Mouse (Mus musculus): ENCODE measurements around the gene Bnipl.

Gene Bnipl

DNA sequence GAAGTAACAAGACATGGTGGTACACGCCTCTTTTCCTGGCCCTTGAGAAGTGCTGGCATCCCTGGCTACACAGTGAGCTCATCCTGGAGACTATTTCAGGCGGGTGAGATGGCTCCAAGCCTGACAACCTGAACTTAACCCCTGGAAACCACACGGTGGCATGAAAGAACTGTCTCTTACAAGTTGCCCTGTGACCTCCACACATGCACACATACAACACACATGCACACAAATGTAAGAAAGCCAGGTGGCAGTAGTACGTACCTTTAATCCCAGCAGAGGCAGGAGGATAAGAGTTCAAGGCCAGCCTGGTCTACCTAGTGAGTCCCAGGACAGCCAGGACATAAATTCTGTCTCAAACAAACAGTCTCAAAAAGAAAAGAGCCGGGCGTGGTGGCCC lies 12.0 kb downstream of the Bnipl start:
- TF ChIP-seq POU5F1 (IDR thresholded peaks at IDR 0.05; ENCODE audit: borderline replicate concordance, low read length) = no peak
- 0 out of 2 replicates have a peak, but pooled peaks have one; percentile 2 for TF ChIP-seq CTCF (conservative IDR thresholded peaks at IDR 0.05; ENCODE audit: low read length)
- Histone ChIP-seq H3K4me1 (replicated peaks; ENCODE audit: low read depth, low read length) (peaks cover 80% of the 10 kb centered on the region), H3K27me3 (ENCODE audit: insufficient read depth, low read length) (peaks cover 3% of the 10 kb centered on the region; the same call in 1 of the 2 replicates), H3K4me3 (replicated peaks; ENCODE audit: low read length) (no peak overlapping the region), H3K36me3 (ENCODE audit: insufficient read depth, low read length) (peaks cover 63% of the 10 kb centered on the region), H3K9me3 (ENCODE audit: low read length) (no peaks in the 10 kb centered on the region)

DNA sequence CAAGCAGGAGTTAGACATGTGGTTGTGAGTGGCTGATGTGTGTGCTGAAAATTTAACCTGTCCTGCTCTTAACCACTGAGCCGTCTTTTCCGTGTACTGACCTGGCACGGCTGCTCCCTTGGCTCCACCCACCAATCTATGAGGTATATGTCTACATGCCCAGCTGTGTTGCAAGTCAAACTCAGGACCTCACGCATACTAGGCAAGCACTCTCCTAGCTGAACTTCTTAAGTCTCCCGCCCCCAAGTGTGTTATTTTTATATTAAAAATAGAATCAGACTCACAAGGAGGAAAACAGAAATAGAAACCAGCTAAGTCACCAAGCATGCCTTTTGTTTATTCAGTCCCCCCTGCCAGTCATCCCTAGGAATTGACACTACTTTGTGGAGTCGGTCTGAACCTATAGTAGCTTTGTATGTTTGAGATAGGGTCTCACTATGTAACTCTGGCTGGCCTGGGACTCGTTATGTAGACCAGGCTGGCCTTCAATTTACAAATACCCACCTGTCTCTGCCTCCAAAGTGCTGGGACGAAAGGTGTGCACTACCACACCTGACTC lies 13.4 kb downstream of the Bnipl start:
- Histone ChIP-seq H3K27me3 (ENCODE audit: insufficient read depth, low read length) (peaks cover 3% of the 10 kb centered on the region; the same call in 1 of the 2 replicates), H3K36me3 (ENCODE audit: insufficient read depth, low read length) (peaks cover 63% of the 10 kb centered on the region), H3K4me3 (replicated peaks; ENCODE audit: low read length) (no peak overlapping the region), H3K9me3 (ENCODE audit: low read length) (no peaks in the 10 kb centered on the region), H3K4me1 (replicated peaks; ENCODE audit: low read depth, low read length) (peaks cover 87% of the 10 kb centered on the region)
- no peak for TF ChIP-seq POU5F1 (IDR thresholded peaks at IDR 0.05; ENCODE audit: borderline replicate concordance, low read length)
- no peak for TF ChIP-seq CTCF (conservative IDR thresholded peaks at IDR 0.05; ENCODE audit: low read length)
- no peak for TF ChIP-seq NANOG (IDR thresholded peaks at IDR 0.05; ENCODE audit: borderline replicate concordance, low read length)

DNA sequence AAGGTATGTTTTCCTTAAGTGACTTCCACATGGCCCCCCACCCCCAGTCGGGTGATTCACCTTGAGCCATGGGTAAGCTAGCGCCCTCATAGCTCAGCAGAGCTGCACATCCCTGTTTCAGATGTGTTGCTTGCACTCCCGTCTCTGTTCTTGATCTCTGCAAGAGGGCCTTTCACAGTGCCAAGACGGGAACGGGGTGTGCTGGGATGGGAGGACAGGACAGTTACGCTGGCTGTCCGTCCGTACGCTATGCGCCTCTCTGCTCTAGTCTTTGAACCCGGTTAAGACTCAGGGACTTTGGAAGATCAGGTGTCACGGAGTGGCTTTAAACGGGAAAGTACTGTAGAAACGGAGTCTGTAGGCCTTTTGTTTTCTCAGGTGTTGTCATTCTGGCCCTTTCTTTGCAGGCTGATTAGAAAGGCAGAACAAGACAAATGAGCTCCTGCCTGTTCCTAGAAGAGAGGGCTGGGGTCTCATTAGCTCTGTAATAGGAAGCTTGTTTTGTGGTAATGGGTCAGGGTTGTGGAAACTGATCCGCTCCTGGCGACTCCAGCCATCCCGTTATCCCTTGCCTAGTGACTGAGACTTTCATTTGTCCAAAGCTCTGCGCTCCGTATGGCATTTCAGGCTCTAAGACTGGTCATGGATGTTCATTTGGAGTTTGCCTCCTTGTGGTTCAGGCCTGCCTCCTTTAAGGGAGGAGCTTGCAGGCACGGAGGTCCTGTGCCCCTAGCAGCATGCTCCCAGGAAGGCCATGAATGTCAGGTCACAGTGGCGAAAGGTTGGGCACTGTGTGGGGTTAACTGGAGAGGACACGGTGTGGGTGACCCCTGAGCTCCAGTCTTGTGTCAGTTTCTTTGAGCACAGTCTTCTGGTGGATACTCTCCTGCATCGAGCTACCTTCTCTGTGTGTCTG lies 15.3 kb downstream of the Bnipl start:
- peak overlapping the region; percentile 30; the same call in 1 of the 2 replicates for H3K4me3 ChIP-seq (replicated peaks; ENCODE audit: low read length)
- peaks cover 78% of the 10 kb centered on the region for H3K36me3 ChIP-seq (ENCODE audit: insufficient read depth, low read length)
- H3K4me1 ChIP-seq (replicated peaks; ENCODE audit: low read depth, low read length) = peaks cover 94% of the 10 kb centered on the region
- TF ChIP-seq POU5F1 (IDR thresholded peaks at IDR 0.05; ENCODE audit: borderline replicate concordance, low read length) = no peak
- TF ChIP-seq NANOG (IDR thresholded peaks at IDR 0.05; ENCODE audit: borderline replicate concordance, low read length) = no peak
- TF ChIP-seq CTCF (conservative IDR thresholded peaks at IDR 0.05; ENCODE audit: low read length) = no peak
- no peaks in the 10 kb centered on the region for H3K9me3 ChIP-seq (ENCODE audit: low read length)
- H3K27me3 ChIP-seq (ENCODE audit: insufficient read depth, low read length) = peaks cover 1% of the 10 kb centered on the region; the same call in 1 of the 2 replicates

DNA sequence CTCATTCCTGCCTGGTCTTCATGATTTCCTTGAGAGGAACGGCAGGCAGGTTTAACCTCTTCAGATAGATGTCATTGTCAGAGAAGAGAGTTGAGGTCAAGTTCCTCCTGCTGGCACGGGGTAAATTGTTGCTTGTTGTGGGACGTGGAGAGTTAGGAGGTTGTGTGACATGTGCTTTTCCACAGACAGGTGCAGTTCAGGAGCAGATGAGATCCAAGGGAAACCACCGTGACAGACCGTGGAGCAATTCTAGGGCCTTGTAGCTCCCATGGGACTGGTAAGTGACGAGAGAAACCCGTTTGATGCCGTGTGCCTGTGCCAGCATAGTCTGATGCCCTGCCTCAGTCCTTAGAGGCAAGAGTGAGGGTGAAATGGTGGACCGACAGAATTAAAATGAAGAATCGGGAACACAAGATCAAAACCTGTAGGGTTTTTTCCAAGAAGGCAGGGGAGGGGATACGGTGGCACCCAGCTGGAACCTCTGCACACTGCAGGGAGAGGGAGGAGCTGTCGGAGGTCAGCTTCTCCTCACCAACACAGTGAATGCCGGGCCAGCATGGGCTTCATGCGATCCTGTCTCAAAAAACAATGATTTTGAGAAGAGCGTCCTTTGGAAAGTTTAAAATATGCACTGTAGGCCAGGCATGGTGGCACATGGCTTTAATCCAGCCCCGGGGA lies 17.6 kb downstream of the Bnipl start:
- H3K4me1 ChIP-seq (replicated peaks; ENCODE audit: low read depth, low read length) = peaks cover 85% of the 10 kb centered on the region
- TF ChIP-seq NANOG (IDR thresholded peaks at IDR 0.05; ENCODE audit: borderline replicate concordance, low read length) (no peak), POU5F1 (IDR thresholded peaks at IDR 0.05; ENCODE audit: borderline replicate concordance, low read length) (no peak), CTCF (conservative IDR thresholded peaks at IDR 0.05; ENCODE audit: low read length) (no peak)
- H3K9me3 ChIP-seq (ENCODE audit: low read length) = no peaks in the 10 kb centered on the region
- peaks cover 76% of the 10 kb centered on the region for H3K36me3 ChIP-seq (ENCODE audit: insufficient read depth, low read length)
- H3K27me3 ChIP-seq (ENCODE audit: insufficient read depth, low read length) = no peaks in the 10 kb centered on the region
- peak overlapping the region; percentile 92; the same call in 1 of the 2 replicates for H3K4me3 ChIP-seq (replicated peaks; ENCODE audit: low read length)

DNA sequence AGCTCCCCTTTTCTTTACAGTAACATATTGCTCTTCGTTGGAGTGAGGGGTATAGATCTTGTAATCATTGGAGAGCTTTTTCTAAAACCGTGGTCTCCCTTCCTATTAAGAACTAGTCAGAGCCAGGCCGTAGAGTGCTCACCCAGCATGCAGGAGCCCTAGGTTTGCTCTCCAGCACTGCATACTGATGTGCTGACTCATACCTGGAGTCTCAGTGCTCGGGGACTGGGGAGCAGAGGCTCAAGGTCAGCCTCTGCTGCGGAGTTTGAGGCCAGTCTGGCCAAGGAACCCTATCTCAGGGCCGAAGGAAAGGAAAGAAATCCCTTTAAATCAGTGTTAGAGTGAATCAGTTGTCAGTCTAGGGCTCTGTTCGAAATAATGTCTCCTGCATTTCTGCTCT lies 18.2 kb downstream of the Bnipl start:
- TF ChIP-seq NANOG (IDR thresholded peaks at IDR 0.05; ENCODE audit: borderline replicate concordance, low read length) (no peak), POU5F1 (IDR thresholded peaks at IDR 0.05; ENCODE audit: borderline replicate concordance, low read length) (no peak), CTCF (conservative IDR thresholded peaks at IDR 0.05; ENCODE audit: low read length) (no peak)
- Histone ChIP-seq H3K4me3 (replicated peaks; ENCODE audit: low read length) (peak overlapping the region; percentile 92), H3K36me3 (ENCODE audit: insufficient read depth, low read length) (peaks cover 70% of the 10 kb centered on the region), H3K27me3 (ENCODE audit: insufficient read depth, low read length) (no peaks in the 10 kb centered on the region), H3K9me3 (ENCODE audit: low read length) (no peaks in the 10 kb centered on the region), H3K4me1 (replicated peaks; ENCODE audit: low read depth, low read length) (peaks cover 81% of the 10 kb centered on the region)

DNA sequence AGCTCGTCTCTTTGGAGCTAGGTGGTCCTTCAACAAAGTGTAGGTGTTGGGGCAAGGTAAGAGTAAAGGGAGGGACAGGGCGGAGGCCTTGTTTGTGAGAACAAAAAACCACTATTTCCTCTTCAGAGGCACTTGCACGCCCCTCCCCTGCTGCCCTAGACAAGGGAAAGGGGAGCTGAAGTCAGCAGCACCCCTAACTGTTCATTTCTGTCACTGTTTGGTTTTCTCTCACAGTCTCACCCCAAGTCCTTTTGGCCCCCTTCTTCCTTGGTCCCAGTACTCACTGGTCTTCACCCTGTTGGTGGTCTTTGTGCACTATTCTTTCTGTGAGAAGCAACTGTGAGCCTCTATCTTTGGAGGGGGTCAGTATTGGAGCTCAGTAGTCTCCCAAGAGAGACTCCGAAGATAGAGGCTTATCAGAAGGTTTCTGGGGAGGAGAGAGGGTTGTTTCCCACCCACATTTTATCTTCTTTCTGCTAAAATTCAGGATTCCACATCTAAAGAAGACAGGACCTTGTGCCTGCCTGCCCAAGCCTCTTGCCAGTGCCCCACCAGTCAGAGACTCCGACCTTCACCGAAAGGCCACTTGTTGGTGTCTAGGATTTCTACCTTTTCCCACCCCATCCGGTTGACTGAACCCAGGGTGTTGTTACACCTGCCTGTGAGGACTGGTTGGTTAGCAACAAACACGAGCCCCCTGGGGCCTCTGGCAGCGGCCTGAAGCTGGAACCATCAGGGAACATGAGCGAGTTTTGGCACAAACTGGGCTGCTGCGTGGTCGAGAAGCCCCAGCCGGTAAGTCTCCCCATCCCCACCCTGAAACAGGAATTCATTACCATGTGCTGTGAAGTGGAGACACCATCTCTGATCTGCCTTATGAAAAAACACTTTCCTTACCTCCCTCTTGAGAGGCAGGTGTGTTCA lies 19.4 kb downstream of the Bnipl start, which contains the start of gene Mllt11:
Gene Mllt11 (minus strand): TSS at position 874 of the 924 bp plus-strand sequence.
- Histone ChIP-seq H3K4me3 (replicated peaks; ENCODE audit: low read length) (peak within 1 kb of the TSS; percentile 92), H3K27me3 (ENCODE audit: insufficient read depth, low read length) (no peaks in the 10 kb centered on the region), H3K4me1 (replicated peaks; ENCODE audit: low read depth, low read length) (peaks cover 81% of the 10 kb centered on the region), H3K9me3 (ENCODE audit: low read length) (no peaks in the 10 kb centered on the region), H3K36me3 (ENCODE audit: insufficient read depth, low read length) (peaks cover 58% of the 10 kb centered on the region)
- TF ChIP-seq POU5F1 (IDR thresholded peaks at IDR 0.05; ENCODE audit: borderline replicate concordance, low read length) (no peak), NANOG (IDR thresholded peaks at IDR 0.05; ENCODE audit: borderline replicate concordance, low read length) (no peak), CTCF (conservative IDR thresholded peaks at IDR 0.05; ENCODE audit: low read length) (no peak)

DNA sequence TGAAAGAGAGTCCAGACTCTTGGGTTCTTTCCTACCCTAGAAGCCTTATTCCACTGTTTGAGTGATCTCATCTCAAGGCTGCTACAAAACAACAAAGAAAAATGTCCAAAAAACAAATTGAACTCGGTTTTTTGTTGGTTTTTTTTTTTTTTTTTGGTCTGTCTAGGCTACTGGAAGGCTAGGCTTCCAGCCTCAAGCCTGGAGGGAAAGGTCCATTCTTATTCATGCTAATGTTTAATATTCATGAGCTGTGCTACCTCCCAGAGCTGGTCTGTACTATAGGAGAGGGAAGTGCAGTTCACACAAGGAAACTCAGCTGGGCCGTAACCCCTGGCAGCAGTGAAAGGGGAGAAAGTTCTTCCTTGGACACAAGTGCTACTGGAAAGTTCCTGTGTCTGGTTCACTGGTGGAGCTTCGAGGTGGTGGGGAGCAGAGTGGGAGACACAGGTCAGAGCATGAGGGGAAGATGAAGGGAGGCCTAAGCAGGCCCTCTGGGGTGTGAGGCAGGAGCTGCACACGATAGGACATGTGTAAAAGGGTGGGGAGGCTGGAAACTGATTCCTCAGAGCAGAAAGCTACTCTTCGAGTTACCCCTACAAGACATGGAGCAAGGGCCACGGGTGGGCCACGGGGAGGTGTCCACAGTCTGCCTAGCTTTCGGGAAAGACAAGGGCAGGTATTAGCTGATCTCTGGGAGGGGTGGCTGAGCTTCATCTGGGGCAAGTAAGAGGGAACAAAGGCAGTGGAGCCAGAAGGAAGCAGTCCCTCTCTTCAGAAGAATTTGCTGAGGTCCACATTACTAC lies 20.3 kb downstream of the Bnipl start:
- Histone ChIP-seq H3K36me3 (ENCODE audit: insufficient read depth, low read length) (peaks cover 52% of the 10 kb centered on the region), H3K4me3 (replicated peaks; ENCODE audit: low read length) (peak overlapping the region; percentile 92), H3K9me3 (ENCODE audit: low read length) (no peaks in the 10 kb centered on the region), H3K4me1 (replicated peaks; ENCODE audit: low read depth, low read length) (peaks cover 81% of the 10 kb centered on the region), H3K27me3 (ENCODE audit: insufficient read depth, low read length) (no peaks in the 10 kb centered on the region)
- TF ChIP-seq POU5F1 (IDR thresholded peaks at IDR 0.05; ENCODE audit: borderline replicate concordance, low read length) = no peak
- TF ChIP-seq NANOG (IDR thresholded peaks at IDR 0.05; ENCODE audit: borderline replicate concordance, low read length) = no peak
- TF ChIP-seq CTCF (conservative IDR thresholded peaks at IDR 0.05; ENCODE audit: low read length) = no peak
